Mouse (Mus musculus) CH12.LX (cell line): ENCODE measurements around the gene Cd81.

ENCODE experiments used
- BHLHE40 ChIP-seq: IDR thresholded peaks from 2 replicates; pipeline ENCODE4 v1.6.1; 2011; ENCODE audit warnings: mild to moderate bottlenecking, low read depth, low read length, improper control_type of control experiment
- CTCF ChIP-seq, 2 experiments: IDR thresholded peaks in 1 of 2; conservative IDR thresholded peaks in 1 of 2; 2 replicates each; pipeline ENCODE4 v1.5.1; 2011 to 2012; ENCODE audit warnings: low read depth in 2 of 2, low read length in 2 of 2, improper control_type of control experiment in 1 of 2, inconsistent platforms in 1 of 2, mild to moderate bottlenecking in 1 of 2, moderate library complexity in 1 of 2
- MXI1 ChIP-seq: IDR thresholded peaks from 2 replicates; pipeline ENCODE4 v1.6.1; 2011; ENCODE audit warnings: mild to moderate bottlenecking, low read depth, low read length, improper control_type of control experiment
- TCF12 ChIP-seq: IDR thresholded peaks from 2 replicates; pipeline ENCODE4 v1.6.1; 2014; ENCODE audit warnings: low read depth, mild to moderate bottlenecking, inconsistent platforms, low read length, improper control_type of control experiment
- ZKSCAN1 ChIP-seq: IDR thresholded peaks from 2 replicates; pipeline ENCODE4 v1.6.1; 2012; ENCODE audit warnings: low read depth, inconsistent platforms, low read length, improper control_type of control experiment, borderline replicate concordance

DNA sequence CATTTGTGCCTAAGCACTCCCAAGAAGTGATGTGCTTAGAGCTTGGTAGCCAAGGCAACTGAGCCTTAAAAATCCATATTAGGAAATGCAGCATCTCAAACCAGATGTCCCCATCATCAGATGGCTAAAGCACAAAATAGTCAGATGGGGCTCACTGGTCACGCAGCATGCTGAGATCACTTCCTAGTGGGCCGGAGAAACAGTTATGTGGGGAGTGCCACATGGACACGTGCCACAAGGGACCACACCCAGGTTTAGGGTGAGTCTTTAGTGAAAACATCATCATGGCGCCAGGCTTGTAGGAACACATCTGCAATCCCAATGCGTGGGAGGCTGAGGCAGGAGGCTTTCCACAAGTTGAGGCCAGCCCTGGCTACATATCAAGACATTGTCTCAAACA is 64.0 kb downstream of the Cd81 start:
- TF ChIP-seq CTCF (conservative IDR thresholded peaks at IDR 0.05 in 1 of 2, IDR thresholded peaks at IDR 0.05 in 1 of 2; ENCODE audit: low read depth in 2 of 2, low read length in 2 of 2) (no peak), BHLHE40 (no peak), MXI1 (no peak), TCF12 (no peak), ZKSCAN1 (no peak)
